Mouse (Mus musculus): ENCODE measurements at regions not wholly inside any gene's neighbourhood (a gene's known extent, or its start where the extent isn't known, plus 50 kb on each side); places are given as distances from the start of the nearest gene placed in this dataset.
"Not testable (repeated sequence)": the region's sequence is repeated elsewhere in the genome, so short reads cannot be mapped to it uniquely, and the experiment has no call there.

GRCm38 (mm10) chr1:194504207-194504606 lies 113.8 kb upstream of the Plxna2 start:
- no peak for DNase-seq
- no peak for TF ChIP-seq CTCF (IDR thresholded peaks at IDR 0.05)
- intact Hi-C loops (cut with DNase I): no loop called here
- Histone ChIP-seq H3K4me3 (no peak overlapping the region), H3K27ac (no peak overlapping the region)

- H3K4me3 ChIP-seq: no peak overlapping the region
- DNase-seq: no peak
- no peak for TF ChIP-seq CTCF (IDR thresholded peaks at IDR 0.05)
- H3K27ac ChIP-seq: no peak overlapping the region
- intact Hi-C loops (cut with DNase I): no loop called here
These were observed 114.5 kb upstream of the Plxna2 start for GRCm38 (mm10) chr1:194503517-194503916.

GRCm38 (mm10) chr1:194496424-194496823 lies 121.6 kb upstream of the Plxna2 start:
- Histone ChIP-seq H3K4me3 (no peak overlapping the region), H3K27ac (no peak overlapping the region)
- intact Hi-C loops (cut with DNase I): no loop called here
- DNase-seq: no peak
- no peak for TF ChIP-seq CTCF (IDR thresholded peaks at IDR 0.05)

- intact Hi-C loops (cut with DNase I): no loop called here
- no peak for DNase-seq
- Histone ChIP-seq H3K27ac (no peak overlapping the region), H3K4me3 (no peak overlapping the region)
- TF ChIP-seq CTCF (IDR thresholded peaks at IDR 0.05): no peak
These were observed 126.9 kb upstream of the Plxna2 start for GRCm38 (mm10) chr1:194491111-194491510.

GRCm38 (mm10) chr1:194488126-194488525 lies 129.9 kb upstream of the Plxna2 start:
- no peak for TF ChIP-seq CTCF (IDR thresholded peaks at IDR 0.05)
- Histone ChIP-seq H3K27ac (no peak overlapping the region), H3K4me3 (no peak overlapping the region)
- intact Hi-C loops (cut with DNase I): no loop called here
- no peak for DNase-seq

GRCm38 (mm10) chr1:194482717-194483059 lies 135.3 kb upstream of the Plxna2 start:
- no peak for DNase-seq
- TF ChIP-seq CTCF (IDR thresholded peaks at IDR 0.05): no peak
- intact Hi-C loops (cut with DNase I): no loop called here
- H3K27ac ChIP-seq: no peak overlapping the region
- no peak overlapping the region for H3K4me3 ChIP-seq

GRCm38 (mm10) chr1:194482001-194482716 lies 135.9 kb upstream of the Plxna2 start:
- no peak for TF ChIP-seq CTCF (IDR thresholded peaks at IDR 0.05)
- intact Hi-C loops (cut with DNase I): no loop called here
- DNase-seq: no peak
- no peak overlapping the region for H3K4me3 ChIP-seq
- H3K27ac ChIP-seq: no peak overlapping the region

- DNase-seq; H3K27ac ChIP-seq; intact Hi-C loops (cut with DNase I); H3K4me3 ChIP-seq: not testable (repeated sequence)
These were observed 146.7 kb upstream of the Plxna2 start for GRCm38 (mm10) chr1:194471281-194471680.

- Histone ChIP-seq H3K4me3 (no peak overlapping the region), H3K27ac (no peak overlapping the region)
- no peak for DNase-seq
- intact Hi-C loops (cut with DNase I): no loop called here
- no peak for TF ChIP-seq CTCF (IDR thresholded peaks at IDR 0.05)
These were observed 165.5 kb upstream of the Plxna2 start for GRCm38 (mm10) chr1:194452480-194452879.

GRCm38 (mm10) chr1:194443681-194444080 lies 174.3 kb upstream of the Plxna2 start:
- H3K4me3 ChIP-seq: no peak overlapping the region
- intact Hi-C loops (cut with DNase I): no loop called here
- no peak for TF ChIP-seq CTCF (IDR thresholded peaks at IDR 0.05)
- no peak for DNase-seq
- H3K27ac ChIP-seq: no peak overlapping the region

GRCm38 (mm10) chr1:194437301-194437700 lies 180.7 kb upstream of the Plxna2 start:
- Histone ChIP-seq H3K27ac (no peak overlapping the region), H3K4me3 (no peak overlapping the region)
- no peak for TF ChIP-seq CTCF (IDR thresholded peaks at IDR 0.05)
- intact Hi-C loops (cut with DNase I): no loop called here
- no peak for DNase-seq

- intact Hi-C loops (cut with DNase I): no loop called here
- TF ChIP-seq CTCF (IDR thresholded peaks at IDR 0.05): no peak
- Histone ChIP-seq H3K27ac (no peak overlapping the region), H3K4me3 (no peak overlapping the region)
- DNase-seq: no peak
These were observed 183.0 kb upstream of the Plxna2 start for GRCm38 (mm10) chr1:194435060-194435459.

GRCm38 (mm10) chr1:194428586-194428985 lies 189.4 kb upstream of the Plxna2 start:
- intact Hi-C loops (cut with DNase I): no loop called here
- H3K27ac ChIP-seq: no peak overlapping the region

GRCm38 (mm10) chr1:194426293-194426692 lies 191.7 kb upstream of the Plxna2 start:
- DNase-seq: peak; percentile 59
- peak overlapping the region; percentile 60 for H3K27ac ChIP-seq
- TF ChIP-seq CTCF (IDR thresholded peaks at IDR 0.05): no peak
- intact Hi-C loops (cut with DNase I): no loop called here
- no peak overlapping the region; the same call in 1 of the 2 replicates for H3K4me3 ChIP-seq

More at GRCm38 (mm10) chr1:194428586-194428985, 189.4 kb upstream of the Plxna2 start:
- DNase-seq: no peak
- no peak overlapping the region for H3K4me3 ChIP-seq
- TF ChIP-seq CTCF (IDR thresholded peaks at IDR 0.05): no peak

Measured in gastrocnemius, adult 2 months (tissue).